Mouse (Mus musculus): Measurements from ENCODE around the gene Kcnk3. TPM values are rescaled to one million over a fixed set of nuclear protein-coding genes. Genes with fewer than 3 reads are reported as not detected.

Kcnk3 gene
- polyA plus RNA-seq (2015; fragmentation: Nextera tagmentation; extraction: Ambion mirVana), result 19.6 and 23.5 TPM in 2 replicates

GRCm38 (mm10) chr5:30587681-30588300, at the start of gene Kcnk3:
Gene Kcnk3 (plus strand): TSS chr5:30588170.

GRCm38 (mm10) chr5:30545698-30546097, 42.3 kb upstream of the Kcnk3 start, which contains the start of gene Cib4:
Gene Cib4 (minus strand): TSS chr5:30545836.

GRCm38 (mm10) chr5:30647815-30648560, 60.0 kb downstream of the Kcnk3 start, which contains the start of gene Slc35f6:
Gene Slc35f6 (plus strand): TSS chr5:30647933.

GRCm38 (mm10) chr5:30666391-30667195, 78.6 kb downstream of the Kcnk3 start, which contains the start of gene Cenpa:
Gene Cenpa (plus strand): TSS chr5:30666777.

Small RNAs within 50 kb of the gene (microRNA-seq; reads per million reads assigned to microRNA genes)
- not detected for gene Mir5625

Other genes with a start within 250 kb of the Kcnk3 start
- 12.2 and 17.9 TPM in 2 replicates for gene Otof, start 126.2 kb upstream of the Kcnk3 start, polyA plus RNA-seq (2015; fragmentation: Nextera tagmentation; extraction: Ambion mirVana)
- gene 1700001C02Rik, start 122.1 kb upstream of the Kcnk3 start, polyA plus RNA-seq (2015; fragmentation: Nextera tagmentation; extraction: Ambion mirVana), result 1.4 and 1.8 TPM in 2 replicates
- gene Cib4, start 42.3 kb upstream of the Kcnk3 start, polyA plus RNA-seq (2015; fragmentation: Nextera tagmentation; extraction: Ambion mirVana), result not detected in 2 replicates
- 36.6 and 37.3 TPM in 2 replicates for gene Slc35f6, start 59.8 kb downstream of the Kcnk3 start, polyA plus RNA-seq (2015; fragmentation: Nextera tagmentation; extraction: Ambion mirVana)
- 25.1 and 28.3 TPM in 2 replicates for gene Cenpa, start 78.6 kb downstream of the Kcnk3 start, polyA plus RNA-seq (2015; fragmentation: Nextera tagmentation; extraction: Ambion mirVana)
- 85.5 and 121 TPM in 2 replicates for gene Dpysl5, start 123.4 kb downstream of the Kcnk3 start, polyA plus RNA-seq (2015; fragmentation: Nextera tagmentation; extraction: Ambion mirVana)
- 152 and 166 TPM in 2 replicates for gene Mapre3, start 226.5 kb downstream of the Kcnk3 start, polyA plus RNA-seq (2015; fragmentation: Nextera tagmentation; extraction: Ambion mirVana)